12 mouse cellular contexts compared by ENCODE assay signal in the genomic region with DNA sequence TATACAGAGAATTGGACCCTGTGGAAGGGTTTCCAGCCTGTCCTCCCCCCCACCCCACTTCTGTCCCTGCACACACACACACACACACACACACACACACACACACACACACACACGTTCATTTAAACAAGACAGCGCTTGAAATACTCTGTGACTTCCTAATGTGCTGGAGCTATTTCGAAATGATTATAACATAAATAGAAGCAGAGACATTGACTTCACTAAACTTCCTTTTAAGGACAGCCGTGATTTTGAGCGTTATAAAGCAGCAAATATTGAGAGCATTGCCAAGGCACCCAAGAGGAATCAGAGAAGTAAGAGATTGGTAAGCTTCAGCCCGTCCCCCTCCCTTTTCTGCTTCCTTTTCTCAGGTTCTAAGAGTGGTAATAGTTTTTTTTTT.
A peak's percentile ranks its signal among the peaks of the same experiment; 100 is the strongest.
DNase-seq lines count a peak whose midpoint lies in the region; ATAC-seq lines count a peak whose summit lies in the region.
"Had no signal": no experiment of that assay in that cellular context is flagged by ENCODE, and none has a peak within 500 bp of the region (broad histone marks: within the 10 kb centered on the region; RNA-seq: fewer than 3 reads in every experiment).

No protein-coding gene starts in this region.

- intact Hi-C loops in heart, postnatal 25 days (cut with DNase I): no loop called here

- peak overlapping the region; percentile 57 for H3K4me3 ChIP-seq in heart, embryonic 16.5 days (ENCODE audit: low read length)

- peak overlapping the region; percentile 67 for H3K4me2 ChIP-seq in heart, embryonic 16.5 days (ENCODE audit: low read depth, low read length)

- H3K27me3 ChIP-seq in heart, embryonic 16.5 days (ENCODE audit: control insufficient read depth, insufficient read depth, low read length): no peaks in the 10 kb centered on the region
- H3K27me3 ChIP-seq: CH12.LX had no signal

- no peaks in the 10 kb centered on the region for H3K36me3 ChIP-seq in heart, embryonic 16.5 days (ENCODE audit: control insufficient read depth, insufficient read depth)

- no peak for ATAC-seq in heart, embryonic 16.5 days (replicated peaks; ENCODE audit: extremely low read depth, insufficient read depth, low FRiP score)

- no peaks in the 10 kb centered on the region for H3K4me1 ChIP-seq in heart, embryonic 16.5 days (ENCODE audit: control insufficient read depth, insufficient read depth, low read length)

- WGBS in heart, embryonic 16.5 days: 20% methylated on average over 6 of the region's 6 CpGs

- peak; percentile 18 to 31 for DNase-seq in heart, adult 9 months (ENCODE audit: low spot score in 2 of 2)
- DNase-seq in heart, postnatal 25 days (ENCODE audit: low spot score): no peak
- DNase-seq in adipocyte (ENCODE audit: low spot score): peak; percentile 48
- peak; percentile 45 for DNase-seq in lung, postnatal 25 days (ENCODE audit: low spot score)
- DNase-seq in cerebellum, postnatal 4 days (ENCODE audit: low spot score in 2 of 2): no peak
- DNase-seq in layer of hippocampus, postnatal 14 days (ENCODE audit: low spot score in 2 of 2): no peak
- no peak for DNase-seq in adrenal gland, adult 2 months
- DNase-seq: cerebellum, postnatal 25 days; gastrocnemius, postnatal 10 days; layer of hippocampus, adult 9-11 months had no signal

- H3K27ac ChIP-seq in heart, embryonic 16.5 days (ENCODE audit: low read length): peak overlapping the region; percentile 93

- H3K9ac ChIP-seq in heart, embryonic 16.5 days (ENCODE audit: low read length): peak overlapping the region; percentile 73

- H3K9me3 ChIP-seq in heart, embryonic 16.5 days (replicated peaks; ENCODE audit: control insufficient read depth, low read length): no peaks in the 10 kb centered on the region

Comparison
In these comparisons a context has a peak if more than half of its experiments do, and no peak if none do; other contexts are left out.
1. DNase-seq: peak in heart, adult 9 months (2 of 2), adipocyte (single experiment) and lung, postnatal 25 days (single experiment); none in heart, postnatal 25 days (single experiment), cerebellum, postnatal 4 days (0 of 2), layer of hippocampus, postnatal 14 days (0 of 2) and adrenal gland, adult 2 months (single experiment).